Comparison of ENCODE assay signal across 18 mouse cellular contexts in genomic region chr17:81492216-81492865, GRCm38 (mm10). TPM values are rescaled to one million over a fixed set of nuclear protein-coding genes. Genes with fewer than 3 reads are reported as not detected.
DNase-seq lines count a peak whose midpoint lies in the region; ATAC-seq and TF ChIP-seq lines count a peak whose summit lies in the region.
"Had no signal": no experiment of that assay in that cellular context is flagged by ENCODE, and none has a peak within 500 bp of the region (broad histone marks: within the 10 kb centered on the region; RNA-seq: fewer than 3 reads in every experiment).

No protein-coding gene starts in this region.

- no peaks in the 10 kb centered on the region for H3K9me3 ChIP-seq in heart, embryonic 11.5 days (replicated peaks; ENCODE audit: control insufficient read depth, low read length)
- no peaks in the 10 kb centered on the region for H3K9me3 ChIP-seq in stomach, embryonic 16.5 days (replicated peaks; ENCODE audit: control insufficient read depth, low read length)
- no peaks in the 10 kb centered on the region for H3K9me3 ChIP-seq in stomach, postnatal 0 days (ENCODE audit: control insufficient read depth, low read length)
- H3K9me3 ChIP-seq in hindbrain, embryonic 14.5 days (ENCODE audit: control insufficient read depth, low read length) = no peaks in the 10 kb centered on the region

- no peak for TF ChIP-seq CTCF in stomach, postnatal 0 days (IDR thresholded peaks at IDR 0.05; ENCODE audit: low read depth)

- no peak overlapping the region for H3K9ac ChIP-seq in heart, embryonic 11.5 days (ENCODE audit: low read depth, low read length)
- H3K9ac ChIP-seq in stomach, embryonic 16.5 days (ENCODE audit: low read length) = no peak overlapping the region
- H3K9ac ChIP-seq in stomach, postnatal 0 days (ENCODE audit: low read length) = no peak overlapping the region
- H3K9ac ChIP-seq in hindbrain, embryonic 14.5 days = no peak overlapping the region

- DNase-seq in heart, adult 11 months = peak; percentile 97
- DNase-seq in stomach, postnatal 0 days (ENCODE audit: low spot score) = no peak
- peak; percentile 46 for DNase-seq in heart, postnatal 25 days (ENCODE audit: low spot score)
- peak; percentile 31 to 50 for DNase-seq in lung, postnatal 4 days
- no peak for DNase-seq in spleen, postnatal 14 days (ENCODE audit: low spot score in 2 of 2)
- DNase-seq in hindbrain, embryonic 14.5 days (ENCODE audit: low spot score) = no peak
- DNase-seq: adrenal gland, adult 8-10 months; kidney, postnatal 14 days; spleen, adult 18-20 months; thymus, adult 2 months had no signal

- no peak for TF ChIP-seq EP300 in stomach, postnatal 0 days (optimal IDR thresholded peaks at IDR 0.05)

- H3K36me3 ChIP-seq in heart, embryonic 11.5 days (ENCODE audit: control insufficient read depth, insufficient read depth, low read length) = no peaks in the 10 kb centered on the region
- no peaks in the 10 kb centered on the region for H3K36me3 ChIP-seq in stomach, embryonic 16.5 days (ENCODE audit: control insufficient read depth, insufficient read depth, low read length)
- no peaks in the 10 kb centered on the region for H3K36me3 ChIP-seq in stomach, postnatal 0 days (ENCODE audit: control insufficient read depth, insufficient read depth, low read length)
- no peaks in the 10 kb centered on the region for H3K36me3 ChIP-seq in hindbrain, embryonic 14.5 days (replicated peaks; ENCODE audit: control insufficient read depth, insufficient read depth)

- peaks cover 10% of the 10 kb centered on the region for H3K4me1 ChIP-seq in heart, embryonic 11.5 days (ENCODE audit: control insufficient read depth, insufficient read depth, low read length)
- H3K4me1 ChIP-seq in stomach, embryonic 16.5 days (ENCODE audit: control insufficient read depth, insufficient read depth, low read length) = 0 out of 2 replicates have a peak, but pooled peaks cover 4% of the 10 kb centered on the region
- no peaks in the 10 kb centered on the region for H3K4me1 ChIP-seq in stomach, postnatal 0 days (replicated peaks; ENCODE audit: control insufficient read depth, insufficient read depth)
- H3K4me1 ChIP-seq in hindbrain, embryonic 14.5 days (replicated peaks; ENCODE audit: control insufficient read depth, insufficient read depth, low read length) = no peaks in the 10 kb centered on the region

- H3K27ac ChIP-seq in heart, embryonic 11.5 days (ENCODE audit: low read depth, low read length) = no peak overlapping the region
- H3K27ac ChIP-seq in stomach, embryonic 16.5 days (ENCODE audit: low read length) = peak overlapping the region; percentile 4; the same call in 1 of the 2 replicates
- H3K27ac ChIP-seq in stomach, postnatal 0 days (replicated peaks) = no peak overlapping the region
- no peak overlapping the region for H3K27ac ChIP-seq in hindbrain, embryonic 14.5 days
- H3K27ac ChIP-seq: macrophage had no signal

- H3K4me2 ChIP-seq in heart, embryonic 11.5 days = no peak overlapping the region
- no peak overlapping the region for H3K4me2 ChIP-seq in stomach, embryonic 16.5 days (ENCODE audit: low read depth, low read length)
- H3K4me2 ChIP-seq in stomach, postnatal 0 days (replicated peaks; ENCODE audit: low read depth) = no peak overlapping the region
- no peak overlapping the region for H3K4me2 ChIP-seq in hindbrain, embryonic 14.5 days (replicated peaks)

- intact Hi-C loops in heart, postnatal 25 days (cut with DNase I) = loop anchor here (5.0 kb wide), 1 partner anchor 35 kb away; no protein-coding TSS in a partner anchor

- 74% methylated on average over 6 of the region's 6 CpGs for WGBS in heart, embryonic 11.5 days (ENCODE audit: insufficient replicate concordance)
- 65% methylated on average over 6 of the region's 6 CpGs for WGBS in stomach, embryonic 16.5 days
- WGBS in stomach, postnatal 0 days = 59% methylated on average over 6 of the region's 6 CpGs
- WGBS in hindbrain, embryonic 14.5 days = 80% methylated on average over 6 of the region's 6 CpGs

- ATAC-seq in heart, embryonic 11.5 days (replicated peaks; ENCODE audit: insufficient number of reproducible peaks, low FRiP score, low TSS enrichment) = no peak
- ATAC-seq in stomach, embryonic 16.5 days (ENCODE audit: insufficient read depth, low FRiP score) = no peak; the same call in 1 of the 2 replicates
- ATAC-seq in stomach, postnatal 0 days (ENCODE audit: low FRiP score, low TSS enrichment) = no peak
- ATAC-seq in hindbrain, embryonic 14.5 days (ENCODE audit: low FRiP score) = no peak

- H3K4me3 ChIP-seq in heart, embryonic 11.5 days (ENCODE audit: low read depth, low read length) = no peak overlapping the region
- H3K4me3 ChIP-seq in stomach, embryonic 16.5 days (replicated peaks; ENCODE audit: low read length) = no peak overlapping the region
- H3K4me3 ChIP-seq in stomach, postnatal 0 days (ENCODE audit: low read depth, low read length) = no peak overlapping the region
- no peak overlapping the region for H3K4me3 ChIP-seq in hindbrain, embryonic 14.5 days (replicated peaks; ENCODE audit: low read length)
- H3K4me3 ChIP-seq: erythroblast, embryonic 14.5 days had no signal

- no peaks in the 10 kb centered on the region for H3K27me3 ChIP-seq in heart, embryonic 11.5 days (ENCODE audit: control insufficient read depth, insufficient read depth, low read length)
- no peaks in the 10 kb centered on the region for H3K27me3 ChIP-seq in stomach, embryonic 16.5 days (ENCODE audit: control insufficient read depth, insufficient read depth, low read length)
- no peaks in the 10 kb centered on the region for H3K27me3 ChIP-seq in stomach, postnatal 0 days (ENCODE audit: control insufficient read depth, insufficient read depth, low read length)
- no peaks in the 10 kb centered on the region for H3K27me3 ChIP-seq in hindbrain, embryonic 14.5 days (ENCODE audit: control insufficient read depth, insufficient read depth, low read length)

RNA-seq across cellular contexts. Expression of gene Gm11096, which starts 50.8 kb away (rescaled TPM):
- not detected in 2 replicates for polyA plus RNA-seq in heart, embryonic 11.5 days (2014; fragmentation: Nextera tagmentation; extraction: Ambion mirVana)
- polyA plus RNA-seq in stomach, embryonic 16.5 days (2015; fragmentation: Nextera tagmentation; extraction: Ambion mirVana) = not detected in 2 replicates
- polyA plus RNA-seq in stomach, postnatal 0 days (2015; fragmentation: Nextera tagmentation; extraction: Ambion mirVana) = not detected in 2 replicates
- total RNA-seq in heart, postnatal 25 days (2021) = not detected
- not detected in 2 replicates for polyA plus RNA-seq in hindbrain, embryonic 14.5 days (2014; fragmentation: Nextera tagmentation; extraction: Ambion mirVana)
- total RNA-seq: adrenal gland, adult 8-10 months; granulocyte monocyte progenitor cell, adult 5-6 weeks; left cerebral cortex, postnatal 10 days; monocyte, adult 5-6 weeks had no signal
- polyA plus RNA-seq: cortical plate, adult 2 months; erythroblast, embryonic 14.5 days; macrophage; thymus, adult 2 months had no signal

Comparison
In these comparisons a context has a peak if more than half of its experiments do, and no peak if none do; other contexts are left out.
1. DNase-seq: peak in heart, adult 11 months (single experiment), heart, postnatal 25 days (single experiment) and lung, postnatal 4 days (2 of 2); none in stomach, postnatal 0 days (single experiment), spleen, postnatal 14 days (0 of 2) and hindbrain, embryonic 14.5 days (single experiment).